ENCODE assay signal across 31 mouse cellular contexts in genomic region chr7:28195414-28196098, GRCm38 (mm10). TPM values are rescaled to one million over a fixed set of nuclear protein-coding genes. Genes with fewer than 3 reads are reported as not detected.
DNase-seq lines count a peak whose midpoint lies in the region; ATAC-seq and TF ChIP-seq lines count a peak whose summit lies in the region.
"Had no signal": no experiment of that assay in that cellular context is flagged by ENCODE, and none has a peak within 500 bp of the region (broad histone marks: within the 10 kb centered on the region; RNA-seq: fewer than 3 reads in every experiment).

No protein-coding gene starts in this region.

- H3K27me3 ChIP-seq in heart, embryonic 11.5 days (ENCODE audit: control insufficient read depth, insufficient read depth, low read length): no peaks in the 10 kb centered on the region
- no peaks in the 10 kb centered on the region for H3K27me3 ChIP-seq in kidney, embryonic 16.5 days (ENCODE audit: insufficient read depth, low read length)
- H3K27me3 ChIP-seq: embryonic facial prominence, embryonic 12.5 days; embryonic facial prominence, embryonic 15.5 days; heart, embryonic 12.5 days; heart, embryonic 15.5 days; hindbrain, embryonic 13.5 days; intestine, embryonic 15.5 days; Patski had no signal

- in situ Hi-C loops in ES-E14 (cut with MboI; ENCODE audit: low sequenced_read_pairs in 2 of 2, unreplicated experiment in 2 of 2): no loop called here

- 0 out of 2 replicates have a peak overlapping the region, but pooled peaks have one; percentile 10 for H3K9ac ChIP-seq in heart, embryonic 11.5 days (ENCODE audit: low read depth, low read length)
- H3K9ac ChIP-seq in kidney, embryonic 16.5 days (replicated peaks; ENCODE audit: low read length): no peak overlapping the region
- no peak overlapping the region for H3K9ac ChIP-seq in ES-E14 (ENCODE audit: insufficient read depth, low read depth, low read length, poor library complexity, severe bottlenecking)
- H3K9ac ChIP-seq: embryonic facial prominence, embryonic 12.5 days; embryonic facial prominence, embryonic 15.5 days; forebrain, postnatal 0 days; heart, embryonic 12.5 days; heart, embryonic 15.5 days; hindbrain, embryonic 13.5 days; intestine, embryonic 15.5 days had no signal

- DNase-seq in heart, adult 18-20 months: no peak
- no peak for DNase-seq in kidney, postnatal 10 days
- DNase-seq in ES-E14 (ENCODE audit: low read depth, low spot score): no peak
- DNase-seq in ZHBTc4 (ENCODE audit: low read depth, low spot score): peak; percentile 85
- no peak for DNase-seq in adipocyte (ENCODE audit: low spot score)
- DNase-seq: adrenal gland, postnatal 10 days; adrenal gland, postnatal 36 days; cerebellum, adult 11 months; cerebellum, adult 2 months; cerebellum, adult 9-11 months; cerebellum, postnatal 25 days; forebrain, postnatal 0 days; gastrocnemius, postnatal 10 days; heart, postnatal 10 days; heart, postnatal 36 days had no signal

- H3K27ac ChIP-seq in heart, embryonic 11.5 days (ENCODE audit: low read depth, low read length): no peak overlapping the region
- peak overlapping the region; percentile 58; the same call in 1 of the 2 replicates for H3K27ac ChIP-seq in kidney, embryonic 16.5 days (ENCODE audit: low read length)
- no peak overlapping the region; the same call in 1 of the 2 replicates for H3K27ac ChIP-seq in ES-E14 (ENCODE audit: insufficient read depth, low read depth, low read length, poor library complexity, severe bottlenecking)
- H3K27ac ChIP-seq: embryonic facial prominence, embryonic 12.5 days; embryonic facial prominence, embryonic 15.5 days; heart, embryonic 15.5 days; hindbrain, embryonic 10.5 days; hindbrain, embryonic 13.5 days; intestine, embryonic 15.5 days had no signal

- no peak overlapping the region for H3K4me2 ChIP-seq in heart, embryonic 11.5 days
- no peak overlapping the region for H3K4me2 ChIP-seq in kidney, embryonic 16.5 days (replicated peaks; ENCODE audit: low read depth, low read length)
- H3K4me2 ChIP-seq: embryonic facial prominence, embryonic 12.5 days; embryonic facial prominence, embryonic 15.5 days; heart, embryonic 12.5 days; heart, embryonic 15.5 days; hindbrain, embryonic 13.5 days; intestine, embryonic 15.5 days had no signal

- WGBS in heart, embryonic 11.5 days (ENCODE audit: insufficient replicate concordance): 83% methylated on average over 5 of the region's 5 CpGs
- 68% methylated on average over 5 of the region's 5 CpGs for WGBS in kidney, embryonic 16.5 days

- peaks cover 20% of the 10 kb centered on the region for H3K36me3 ChIP-seq in heart, embryonic 11.5 days (ENCODE audit: control insufficient read depth, insufficient read depth, low read length)
- peaks cover 43% of the 10 kb centered on the region; the same call in 1 of the 2 replicates for H3K36me3 ChIP-seq in kidney, embryonic 16.5 days (ENCODE audit: insufficient read depth, low read length)
- H3K36me3 ChIP-seq in ES-E14 (ENCODE audit: control insufficient read depth, insufficient read depth, low read length, poor library complexity, severe bottlenecking): peaks cover 31% of the 10 kb centered on the region

- no peaks in the 10 kb centered on the region for H3K9me3 ChIP-seq in heart, embryonic 11.5 days (replicated peaks; ENCODE audit: control insufficient read depth, low read length)
- no peaks in the 10 kb centered on the region for H3K9me3 ChIP-seq in kidney, embryonic 16.5 days (ENCODE audit: low read length)
- no peaks in the 10 kb centered on the region for H3K9me3 ChIP-seq in ES-E14 (ENCODE audit: control insufficient read depth, insufficient read depth, low read depth, low read length)
- H3K9me3 ChIP-seq: embryonic facial prominence, embryonic 12.5 days; embryonic facial prominence, embryonic 15.5 days; G1E; heart, embryonic 12.5 days; heart, embryonic 15.5 days; hindbrain, embryonic 10.5 days; hindbrain, embryonic 13.5 days; intestine, embryonic 15.5 days had no signal

- no peak for ATAC-seq in heart, embryonic 11.5 days (replicated peaks; ENCODE audit: insufficient number of reproducible peaks, low FRiP score, low TSS enrichment)
- ATAC-seq in kidney, embryonic 16.5 days (ENCODE audit: low FRiP score, low TSS enrichment): no peak
- ATAC-seq in megakaryocyte, adult 5-6 weeks (ENCODE audit: poor library complexity, severe bottlenecking): no peak
- ATAC-seq: activated CD4-positive, CD25-positive, alpha-beta regulatory T cell, adult 4 months; CD4-positive, CD25-positive, alpha-beta regulatory T cell, adult 4 months; forebrain, embryonic 14.5 days; forebrain, postnatal 0 days; hindbrain, embryonic 16.5 days; intestine, embryonic 15.5 days; Patski had no signal

- no peak overlapping the region for H3K4me3 ChIP-seq in heart, embryonic 11.5 days (ENCODE audit: low read depth, low read length)
- no peak overlapping the region for H3K4me3 ChIP-seq in kidney, embryonic 16.5 days (ENCODE audit: low read length)
- H3K4me3 ChIP-seq in ES-E14 (ENCODE audit: insufficient read depth in 1 of 2, low read depth in 1 of 2, low read length in 2 of 2, poor library complexity in 1 of 2, severe bottlenecking in 1 of 2): no peak overlapping the region
- H3K4me3 ChIP-seq: embryonic facial prominence, embryonic 12.5 days; embryonic facial prominence, embryonic 15.5 days; heart, embryonic 12.5 days; heart, embryonic 15.5 days; hindbrain, embryonic 10.5 days; hindbrain, embryonic 13.5 days; intestine, embryonic 15.5 days had no signal

- H3K4me1 ChIP-seq in heart, embryonic 11.5 days (ENCODE audit: control insufficient read depth, insufficient read depth, low read length): no peaks in the 10 kb centered on the region
- no peaks in the 10 kb centered on the region for H3K4me1 ChIP-seq in kidney, embryonic 16.5 days (ENCODE audit: insufficient read depth, low read length)
- H3K4me1 ChIP-seq in ES-E14 (ENCODE audit: control insufficient read depth in 2 of 2, insufficient read depth in 2 of 2, low read length in 2 of 2, poor library complexity in 1 of 2): peaks cover 2 to 6% of the 10 kb centered on the region in 2 experiments; a peak in 2 of 4 replicates
- H3K4me1 ChIP-seq: embryonic facial prominence, embryonic 12.5 days; embryonic facial prominence, embryonic 15.5 days; heart, embryonic 12.5 days; heart, embryonic 15.5 days; hindbrain, embryonic 10.5 days; hindbrain, embryonic 13.5 days; intestine, embryonic 15.5 days had no signal

TF ChIP-seq in ES-E14, 5 proteins besides CTCF, POLR2A, EP300 and RAD21:
- TF ChIP-seq ZNF384 (IDR thresholded peaks at IDR 0.05; ENCODE audit: low read depth, low read length) (peak; percentile 36; the same call in 1 of the 2 replicates), HCFC1 (IDR thresholded peaks at IDR 0.05; ENCODE audit: borderline replicate concordance, insufficient read depth, low read length) (no peak), MAFK (IDR thresholded peaks at IDR 0.05; ENCODE audit: insufficient read depth, low read depth, low read length) (no peak)

RNA-seq across cellular contexts. Expression of gene Dyrk1b, which starts 16.3 kb away (rescaled TPM):
- polyA plus RNA-seq in heart, embryonic 11.5 days (2014; fragmentation: Nextera tagmentation; extraction: Ambion mirVana): 8.5 and 9.9 TPM in 2 replicates
- 10 to 100 TPM; 26.0 to 32.6 TPM for total RNA-seq in heart, adult 18-20 months (2021)
- 15.2 and 16.2 TPM in 2 replicates for polyA plus RNA-seq in kidney, embryonic 16.5 days (2015; fragmentation: Nextera tagmentation; extraction: Ambion mirVana)
- total RNA-seq in ES-E14 (2012; rRNA removed): 3.9 and 6.3 TPM in 2 replicates
- total RNA-seq in megakaryocyte, adult 5-6 weeks (2015): 3.0 and 3.5 TPM in 2 replicates
- total RNA-seq in megakaryocyte, adult 5-6 weeks (2017): 2.7 and 5.3 TPM in 2 replicates

RNA-seq across cellular contexts. Expression of gene Fbl, which starts 26.0 kb away (rescaled TPM):
- 23.9 and 32.3 TPM in 2 replicates for polyA plus RNA-seq in heart, embryonic 11.5 days (2014; fragmentation: Nextera tagmentation; extraction: Ambion mirVana)
- total RNA-seq in heart, adult 18-20 months (2021): 10 to 100 TPM; 28.9 to 32.8 TPM
- polyA plus RNA-seq in kidney, embryonic 16.5 days (2015; fragmentation: Nextera tagmentation; extraction: Ambion mirVana): 108 and 115 TPM in 2 replicates
- 150 and 189 TPM in 2 replicates for total RNA-seq in ES-E14 (2012; rRNA removed)
- 75.0 and 75.5 TPM in 2 replicates for total RNA-seq in megakaryocyte, adult 5-6 weeks (2015)
- 85.1 and 88.7 TPM in 2 replicates for total RNA-seq in megakaryocyte, adult 5-6 weeks (2017)
